Mouse (Mus musculus): ENCODE results near the gene Abcg1.

The Abcg1 gene

GRCm38 (mm10) chr17:31082296-31083078, 25.0 kb downstream of the Abcg1 start:
- no peak for DNase-seq

GRCm38 (mm10) chr17:31085519-31085918, 28.0 kb downstream of the Abcg1 start:
- no peak for DNase-seq

GRCm38 (mm10) chr17:31086196-31086595, 28.7 kb downstream of the Abcg1 start:
- no peak for DNase-seq

GRCm38 (mm10) chr17:31088711-31089110, 31.2 kb downstream of the Abcg1 start:
- DNase-seq = peak in 1 of 2 experiments; percentile 33

- DNase-seq = no peak
Measured at GRCm38 (mm10) chr17:31089848-31090247, 32.4 kb downstream of the Abcg1 start.

- DNase-seq = no peak
Measured at GRCm38 (mm10) chr17:31091023-31091735, 33.7 kb downstream of the Abcg1 start.

- no peak for DNase-seq
Measured at GRCm38 (mm10) chr17:31094781-31095180, 37.3 kb downstream of the Abcg1 start.

GRCm38 (mm10) chr17:31095570-31095969, 38.1 kb downstream of the Abcg1 start:
- DNase-seq = no peak

GRCm38 (mm10) chr17:31096893-31097292, 39.4 kb downstream of the Abcg1 start:
- no peak for DNase-seq

- DNase-seq = no peak
Measured at GRCm38 (mm10) chr17:31098788-31099187, 41.3 kb downstream of the Abcg1 start.

GRCm38 (mm10) chr17:31103007-31103570, 45.6 kb downstream of the Abcg1 start:
- no peak for DNase-seq

- DNase-seq = no peak
Measured at GRCm38 (mm10) chr17:31103823-31104222, 46.3 kb downstream of the Abcg1 start.

- no peak for DNase-seq
Measured at GRCm38 (mm10) chr17:31108388-31108787, 50.9 kb downstream of the Abcg1 start.

- DNase-seq = no peak
Measured at GRCm38 (mm10) chr17:31113191-31113856, 55.8 kb downstream of the Abcg1 start.

- no peak for DNase-seq
Measured at GRCm38 (mm10) chr17:31116063-31116462, 58.6 kb downstream of the Abcg1 start.

- no peak for DNase-seq
Measured at GRCm38 (mm10) chr17:31117946-31118345, 60.5 kb downstream of the Abcg1 start.

GRCm38 (mm10) chr17:31119429-31119828, 62.0 kb downstream of the Abcg1 start:
- DNase-seq = peak; percentile 88 to 89

GRCm38 (mm10) chr17:31121975-31122374, 64.5 kb downstream of the Abcg1 start:
- DNase-seq = peak; percentile 71 to 73

- DNase-seq = no peak
Measured at GRCm38 (mm10) chr17:31125548-31126266, 68.2 kb downstream of the Abcg1 start.

GRCm38 (mm10) chr17:31128708-31129318, 71.3 kb downstream of the Abcg1 start:
- no peak for DNase-seq

GRCm38 (mm10) chr17:31129452-31129851, 72.0 kb downstream of the Abcg1 start, which contains the start of gene Tff3:
Tff3 (minus strand) TSS chr17:31129646.
- DNase-seq = no peak

- no peak for DNase-seq
Measured at GRCm38 (mm10) chr17:31131269-31131821, 73.9 kb downstream of the Abcg1 start.
